Mouse (Mus musculus) gastrocnemius, adult 8-10 months (tissue): ENCODE results near the gene Scd2. TPM values are rescaled to one million over a fixed set of nuclear protein-coding genes. Genes with fewer than 3 reads are reported as not detected.
A peak's percentile ranks its signal among the peaks of the same experiment; 100 is the strongest.
"Not testable (repeated sequence)": the region's sequence is repeated elsewhere in the genome, so short reads cannot be mapped to it uniquely, and the experiment has no call there.

Experiments used
- DNase-seq, 2 experiments: peaks; one replicate each; pipeline ENCODE4 v3.0.0; 2022; ENCODE audit warnings: low spot score in 2 of 2
- total RNA-seq, 4 experiments: library from RNA; stranded (reverse); gene quantifications; 2 replicates each; pipeline ENCODE4 v1.2.4; 2022

Gene Scd2
- total RNA-seq, 4 experiments from 2014 or later: 3.7 to 7.8 (median 7.1) TPM

DNA sequence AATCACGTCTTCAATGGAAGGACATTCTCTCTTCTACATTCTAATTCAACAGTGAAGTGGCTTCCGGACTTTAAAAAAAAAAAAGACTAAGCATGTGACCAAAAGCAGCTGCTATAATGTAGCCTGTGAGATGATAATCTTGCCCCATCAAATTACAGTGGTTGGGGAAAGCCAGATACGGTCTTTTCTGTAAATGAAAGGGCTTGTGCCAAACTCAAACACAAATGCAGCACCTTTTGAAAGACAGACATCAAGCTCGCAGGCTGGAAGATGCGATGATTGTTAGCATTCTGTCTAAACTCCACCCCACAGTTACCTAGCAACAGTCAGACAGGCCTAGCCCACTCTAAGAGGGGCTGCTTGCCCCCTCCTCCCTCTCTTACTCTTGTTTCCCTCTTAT is 17.3 kb downstream of the Scd2 start:
- no peak for DNase-seq

DNA sequence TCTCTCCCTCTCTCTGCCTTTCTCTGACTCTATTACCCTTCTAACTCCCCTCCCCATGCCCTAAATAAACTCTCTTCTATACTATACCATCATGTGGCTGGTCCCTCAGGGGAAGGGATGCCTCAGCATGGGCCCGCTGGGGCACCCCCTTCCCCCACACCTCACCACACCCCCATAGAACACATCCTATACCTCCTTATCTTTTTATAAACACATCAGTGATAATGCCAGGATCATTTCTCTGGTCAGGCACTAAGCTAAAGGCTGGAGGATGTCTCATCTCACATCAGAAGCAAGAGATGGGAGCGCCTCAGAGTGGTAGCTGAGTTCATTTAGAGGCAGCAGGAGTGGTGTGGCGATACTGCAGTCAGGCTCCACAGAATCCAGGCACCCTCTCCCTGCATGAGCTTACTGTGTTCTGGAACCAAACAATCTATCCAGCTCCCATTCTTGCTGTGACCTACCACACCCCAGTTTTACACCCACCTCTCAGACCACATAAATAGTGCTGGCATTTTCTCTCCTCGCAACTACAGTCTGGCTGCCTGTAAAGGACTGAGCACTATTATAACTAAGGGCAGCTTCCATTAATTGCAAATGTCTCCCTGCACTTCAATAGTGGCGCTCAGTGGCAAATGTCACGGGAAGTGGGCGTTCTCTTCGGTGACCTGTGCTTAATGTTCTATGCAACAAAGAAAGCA is 18.0 kb downstream of the Scd2 start:
- no peak for DNase-seq

DNA sequence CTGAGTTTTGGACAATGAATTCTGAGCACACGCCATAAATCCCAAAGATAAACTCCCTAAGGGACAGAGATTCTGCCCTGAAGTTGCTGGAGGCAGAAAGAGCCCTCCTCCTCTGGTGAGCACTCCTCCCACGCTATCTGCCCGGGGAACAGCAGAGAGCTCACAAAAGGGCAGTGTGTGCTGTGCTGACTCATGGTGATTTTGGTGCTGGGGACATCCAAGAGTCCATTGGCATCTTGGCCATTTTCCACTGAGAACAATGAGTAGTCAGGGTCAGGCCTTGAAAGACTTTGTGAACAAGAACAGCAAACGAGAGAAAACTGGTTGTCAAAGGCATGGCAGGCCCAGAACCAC is 18.5 kb downstream of the Scd2 start:
- no peak for DNase-seq

DNA sequence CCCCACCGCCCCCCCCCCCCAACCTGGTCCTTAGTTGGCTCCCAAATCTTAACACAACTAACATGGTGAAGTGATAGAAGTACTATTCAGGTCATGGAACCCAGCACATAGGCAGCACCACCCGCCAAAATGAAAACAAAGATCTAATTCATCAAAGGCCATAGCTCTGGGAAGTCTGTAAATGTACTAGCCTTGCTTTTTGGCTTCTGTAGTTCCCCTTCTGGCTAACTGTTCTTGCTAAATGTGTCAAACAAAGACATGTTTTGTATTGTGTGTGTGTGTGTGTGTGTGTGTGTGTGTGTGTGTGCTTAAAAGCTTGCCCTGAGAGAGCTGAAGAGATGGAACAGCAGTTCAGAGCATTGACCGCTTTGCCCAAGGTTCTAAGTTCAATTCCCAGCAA is 19.6 kb downstream of the Scd2 start:
- no peak for DNase-seq

DNA sequence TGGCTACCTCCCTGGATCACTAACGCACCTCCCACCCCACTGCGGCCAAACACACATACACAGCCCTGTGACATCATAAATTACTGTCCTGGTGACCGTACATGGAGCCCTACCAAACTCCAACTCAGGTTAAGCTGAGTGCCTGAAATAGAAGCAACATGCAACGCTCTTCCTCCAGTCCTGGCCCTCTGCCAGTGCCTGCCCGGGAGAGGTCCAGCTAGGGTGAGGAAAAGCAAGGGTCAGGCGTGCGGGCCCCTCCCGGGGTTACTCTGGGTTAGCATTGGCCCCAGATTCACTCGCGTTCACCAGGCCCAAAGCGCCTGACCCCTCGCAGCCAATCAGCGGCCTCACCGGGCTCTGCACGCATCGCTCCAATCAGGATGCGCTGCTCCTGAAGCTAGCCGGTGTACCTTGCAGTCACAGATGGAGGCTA is 20.9 kb downstream of the Scd2 start:
- DNase-seq: peak; percentile 86 to 91

DNA sequence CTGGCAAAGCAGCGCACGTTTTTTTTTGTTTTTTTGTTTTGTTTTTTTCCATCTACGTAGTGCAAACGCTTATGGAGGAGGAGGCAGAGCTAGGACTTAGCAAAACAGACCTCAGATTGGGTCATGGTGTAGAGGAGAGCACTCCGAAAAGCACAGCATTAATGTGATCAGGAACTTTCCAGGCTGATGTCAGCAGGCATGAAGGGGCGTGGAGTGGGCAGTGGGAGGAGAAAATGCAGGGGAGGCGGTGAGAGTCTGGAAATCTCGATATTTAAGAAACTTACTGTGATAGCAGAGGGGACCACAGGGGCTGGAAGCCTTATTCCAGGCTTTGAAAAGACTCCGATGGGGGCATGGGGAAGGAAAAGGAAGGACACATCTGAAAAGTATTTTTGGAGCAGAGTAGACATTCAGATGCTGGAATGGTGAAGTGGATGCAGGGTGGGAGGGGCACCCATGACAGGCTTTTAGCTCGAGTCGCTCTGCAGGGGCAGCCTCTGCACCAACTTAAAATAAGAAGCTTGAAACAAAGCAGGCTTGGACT is 21.5 kb downstream of the Scd2 start:
- peak; percentile 26 to 31 for DNase-seq

DNA sequence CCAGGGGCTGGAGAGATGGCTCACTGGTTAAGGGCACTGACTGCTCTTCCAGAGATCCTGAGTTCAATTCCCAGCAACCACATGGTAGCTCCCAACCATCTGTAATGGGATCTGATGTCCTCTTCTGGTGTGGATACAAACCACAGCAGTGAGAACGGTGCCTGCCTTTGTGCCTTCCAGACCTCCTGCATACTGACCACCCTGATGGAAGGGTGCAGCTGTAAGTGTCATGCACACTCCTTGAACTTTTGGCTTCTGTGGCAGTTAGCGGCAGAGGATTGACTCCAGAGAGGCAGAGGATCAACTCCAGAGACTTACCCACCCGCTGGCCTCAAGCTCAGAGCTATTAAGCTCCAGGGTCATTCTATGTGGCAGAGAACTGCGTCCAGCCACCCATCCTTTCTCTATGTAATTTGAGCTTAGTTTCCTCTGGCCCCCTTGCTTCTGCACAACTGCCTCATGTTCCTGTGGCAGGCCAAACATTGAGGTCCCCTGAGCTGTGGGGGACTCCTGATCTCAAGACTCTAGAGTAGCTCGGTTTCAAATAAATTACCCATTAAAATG is 23.4 kb downstream of the Scd2 start:
- no peak for DNase-seq

DNA sequence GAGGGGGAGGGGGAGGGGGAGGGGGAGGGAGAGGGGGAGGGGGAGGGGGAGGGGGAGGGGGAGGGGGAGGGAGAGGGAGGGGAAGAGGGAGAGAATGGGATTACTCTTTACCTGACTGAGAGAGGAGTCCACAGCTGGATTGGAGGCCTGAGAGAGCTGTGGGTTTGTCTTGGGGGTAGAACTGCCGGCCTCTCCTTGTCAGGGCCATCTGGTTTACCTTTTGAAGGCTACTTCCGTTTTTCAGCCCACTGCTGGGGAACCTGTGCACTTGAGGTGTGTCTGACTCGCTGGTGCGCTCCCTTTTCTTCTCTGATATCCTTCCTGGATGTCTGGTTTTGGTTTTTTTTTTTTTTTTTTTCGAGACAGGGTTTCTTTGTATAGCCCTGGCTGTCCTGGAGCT is 23.9 kb downstream of the Scd2 start:
- DNase-seq: no peak

DNA sequence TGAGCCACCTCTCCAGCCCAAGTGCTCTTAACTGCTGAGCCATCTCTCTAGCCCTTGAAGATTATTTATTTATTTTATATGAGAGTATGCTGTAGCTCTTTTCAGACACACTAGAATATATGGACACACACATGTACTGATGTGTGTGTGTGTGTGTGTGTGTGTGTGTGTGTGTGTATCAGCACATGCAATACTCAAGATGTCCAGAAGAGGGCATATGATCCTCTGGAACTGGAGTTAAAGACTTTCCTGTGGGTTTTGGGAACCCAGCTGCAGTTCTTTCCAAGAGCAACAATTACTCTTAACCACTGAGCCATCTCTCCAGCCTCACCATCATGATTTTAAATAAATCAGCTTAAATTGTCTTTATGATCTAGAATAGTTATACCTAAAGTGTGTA is 25.1 kb downstream of the Scd2 start:
- DNase-seq: no peak

DNA sequence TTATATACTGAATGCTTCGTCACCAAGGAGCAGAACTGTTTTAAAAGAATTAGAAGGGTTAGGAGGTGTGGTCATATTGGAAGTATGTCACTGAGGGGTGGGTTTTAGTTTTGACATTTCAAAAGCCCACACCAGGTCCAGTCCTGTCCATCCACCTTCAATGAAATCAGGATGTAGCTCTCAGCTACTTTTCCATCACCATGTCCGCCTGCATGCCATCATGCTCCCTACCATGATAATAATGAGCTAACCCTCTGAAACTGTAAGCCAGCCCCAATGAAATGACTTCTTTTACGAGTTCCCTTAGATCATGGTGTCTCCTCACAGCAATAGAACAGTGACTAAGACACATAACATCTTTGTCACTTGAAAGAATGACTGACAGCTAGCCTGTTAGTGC is 26.8 kb downstream of the Scd2 start:
- DNase-seq: no peak

DNA sequence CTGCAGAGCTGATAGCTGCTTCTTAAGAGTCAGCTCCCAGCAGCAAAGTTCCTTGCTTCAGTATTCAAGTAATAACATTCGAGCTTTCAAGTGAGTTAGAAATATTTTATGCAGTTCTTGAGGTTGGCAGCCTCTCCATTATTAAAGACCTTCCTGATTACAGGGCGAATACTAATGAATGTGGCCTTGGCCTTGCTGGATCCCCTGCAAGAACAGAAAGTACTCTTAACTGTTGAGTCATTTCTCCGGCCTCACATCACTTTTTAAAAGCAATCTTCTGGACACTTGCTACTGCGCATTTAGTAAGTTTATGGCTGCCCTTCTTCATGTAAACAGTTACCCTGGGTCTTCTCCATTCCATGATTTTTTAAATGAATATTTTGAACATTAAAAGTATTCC is 27.7 kb downstream of the Scd2 start:
- DNase-seq: no peak

DNA sequence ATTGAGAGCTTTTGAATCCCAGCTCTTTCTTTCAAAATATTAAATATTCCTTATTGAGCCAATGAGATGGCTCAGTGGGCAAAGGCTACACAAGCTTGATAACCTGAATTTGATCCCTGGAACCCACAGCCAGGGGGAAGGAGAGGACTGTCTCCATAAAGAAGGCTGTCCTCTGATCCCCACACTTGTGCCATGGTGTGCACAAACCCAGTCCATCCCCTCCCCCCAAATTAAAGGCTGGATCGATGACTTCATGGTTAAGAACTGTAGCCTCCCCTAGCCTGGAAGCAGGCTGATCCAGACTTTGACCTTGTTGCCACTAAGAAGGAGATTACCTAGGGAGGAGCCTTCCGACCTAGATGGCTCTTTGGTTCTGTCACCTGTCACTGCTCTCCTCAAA is 28.2 kb downstream of the Scd2 start:
- no peak for DNase-seq

DNA sequence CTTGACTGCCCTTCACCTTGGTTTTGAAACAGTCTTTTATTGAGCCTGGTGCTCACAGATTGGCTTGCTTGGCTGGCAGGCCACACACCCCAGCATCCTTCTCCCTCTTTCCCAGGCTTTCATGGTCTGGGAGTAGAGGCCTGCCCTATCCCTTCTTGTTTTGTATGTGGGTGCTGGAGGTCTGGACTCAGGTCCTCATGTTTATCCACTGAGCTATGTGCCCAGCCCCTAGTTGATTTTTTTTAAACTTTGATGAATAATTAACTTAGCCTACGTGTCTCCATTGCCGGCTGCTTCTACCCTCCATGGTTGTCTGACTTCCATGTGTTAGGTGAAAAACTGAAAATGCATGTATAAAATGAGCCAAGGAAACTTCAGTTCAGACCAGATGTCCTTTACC is 36.1 kb downstream of the Scd2 start:
- no peak for DNase-seq

DNA sequence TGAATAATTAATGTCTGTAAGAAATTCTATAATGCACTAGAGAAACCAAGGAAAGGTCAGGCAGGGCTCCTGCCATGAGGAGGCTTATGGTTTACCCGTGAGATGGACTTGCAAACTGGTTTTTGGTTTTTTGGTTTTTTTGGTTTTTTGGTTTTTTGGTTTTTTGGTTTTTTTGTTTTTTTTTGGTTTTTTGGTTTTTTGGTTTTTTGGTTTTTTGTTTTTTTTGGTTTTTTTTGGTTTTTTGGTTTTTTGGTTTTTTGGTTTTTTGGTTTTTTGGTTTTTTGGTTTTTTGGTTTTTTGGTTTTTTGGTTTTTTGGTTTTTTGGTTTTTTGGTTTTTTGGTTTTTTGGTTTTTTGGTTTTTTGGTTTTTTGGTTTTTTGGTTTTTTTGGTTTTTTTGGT is 37.7 kb downstream of the Scd2 start:
- DNase-seq: not testable (repeated sequence)

DNA sequence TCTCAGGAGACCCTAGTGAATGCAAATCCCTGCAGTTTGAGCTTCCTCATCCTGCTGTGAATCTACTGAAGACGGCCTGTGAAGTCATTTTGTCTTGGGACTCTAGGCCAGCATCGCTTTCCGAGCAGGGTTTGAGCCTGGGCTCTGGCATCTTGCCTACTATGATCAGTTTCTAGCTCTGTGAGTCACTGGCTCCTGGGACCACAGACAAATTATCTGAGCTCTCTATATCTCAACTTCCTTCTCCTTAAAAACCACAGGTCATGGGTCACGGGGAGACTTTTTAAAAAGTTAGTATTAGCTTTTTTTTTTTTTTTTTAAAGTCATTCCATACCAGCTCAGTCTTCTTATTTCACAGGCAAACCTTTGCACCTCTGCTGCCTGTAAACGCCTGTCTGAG is 38.4 kb downstream of the Scd2 start:
- no peak for DNase-seq

DNA sequence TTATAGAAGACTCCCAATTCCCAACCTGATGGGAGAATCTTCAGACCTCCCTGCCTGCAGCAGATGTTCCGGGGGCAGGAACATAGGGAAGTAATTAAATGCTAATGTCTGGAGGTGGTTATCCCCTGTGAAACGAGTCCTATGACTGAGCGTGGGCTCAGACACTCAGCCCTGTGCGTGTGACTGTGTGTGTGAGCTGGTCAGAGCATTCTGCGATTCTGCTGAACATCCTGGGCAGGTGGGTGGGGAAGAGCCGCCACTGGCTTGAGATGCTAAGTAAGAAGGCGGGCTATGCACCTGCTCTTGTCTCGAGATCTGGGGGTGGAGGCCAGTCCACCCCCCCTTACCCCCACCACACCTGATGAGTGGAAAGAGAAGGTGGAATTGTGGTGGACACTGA is 38.9 kb downstream of the Scd2 start:
- DNase-seq: no peak

DNA sequence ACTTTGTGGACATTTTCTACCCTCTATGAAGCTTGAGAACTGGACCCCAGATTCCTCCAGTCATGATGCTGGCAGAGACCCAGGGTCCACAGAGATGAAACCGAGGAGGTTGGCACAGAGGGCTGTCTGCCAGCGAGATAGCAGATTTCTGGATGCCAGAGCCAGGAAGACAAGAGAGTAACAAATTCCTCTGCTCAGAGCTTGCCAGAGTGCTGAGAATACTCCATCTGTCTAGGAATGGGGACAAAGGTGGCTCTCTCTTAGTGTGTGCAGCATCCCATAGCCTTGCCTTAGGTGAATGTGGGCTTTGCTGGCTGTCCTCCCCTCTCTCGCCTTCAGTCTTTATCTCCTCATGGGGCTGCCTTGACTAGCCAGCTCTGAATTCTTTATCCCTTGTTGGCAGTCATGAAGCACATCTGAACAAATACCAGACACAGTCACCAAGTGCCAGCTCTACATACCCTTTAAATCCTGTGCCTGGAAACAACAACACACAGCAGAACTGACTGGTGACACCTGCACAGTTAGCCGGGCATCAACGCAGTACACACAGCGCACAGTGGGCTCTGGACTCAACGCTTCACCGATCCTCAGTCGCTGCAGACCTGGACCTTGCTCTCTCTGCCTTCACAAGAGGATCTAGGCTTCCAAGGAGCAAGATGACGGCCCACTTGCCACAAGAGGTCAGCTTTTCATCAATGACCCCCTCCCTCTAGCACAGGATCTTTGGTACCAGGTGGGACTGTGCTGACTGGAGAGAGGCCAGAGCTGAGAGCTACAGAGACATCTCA is 39.6 kb downstream of the Scd2 start, which contains the start of gene Scd4:
Gene Scd4 (plus strand): TSS at position 260 of the 791 bp plus-strand sequence.
- DNase-seq: no peak

DNA sequence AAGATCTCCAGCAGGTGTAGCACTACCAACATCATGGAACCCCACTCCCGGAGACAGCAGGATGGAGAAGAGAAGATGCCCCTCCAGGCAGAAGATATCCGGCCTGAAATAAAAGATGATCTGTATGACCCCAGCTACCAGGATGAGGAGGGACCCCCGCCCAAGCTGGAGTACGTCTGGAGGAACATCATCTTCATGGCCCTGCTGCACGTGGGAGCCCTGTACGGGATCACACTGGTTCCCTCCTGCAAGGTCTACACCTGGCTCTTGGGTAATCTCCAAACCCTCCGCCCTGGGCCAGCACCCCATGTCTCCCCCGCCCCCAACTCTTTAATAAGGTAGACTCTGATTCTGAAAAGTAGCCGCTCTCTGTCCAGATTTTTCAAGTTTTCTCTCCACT is 40.5 kb downstream of the Scd2 start:
- no peak for DNase-seq

DNA sequence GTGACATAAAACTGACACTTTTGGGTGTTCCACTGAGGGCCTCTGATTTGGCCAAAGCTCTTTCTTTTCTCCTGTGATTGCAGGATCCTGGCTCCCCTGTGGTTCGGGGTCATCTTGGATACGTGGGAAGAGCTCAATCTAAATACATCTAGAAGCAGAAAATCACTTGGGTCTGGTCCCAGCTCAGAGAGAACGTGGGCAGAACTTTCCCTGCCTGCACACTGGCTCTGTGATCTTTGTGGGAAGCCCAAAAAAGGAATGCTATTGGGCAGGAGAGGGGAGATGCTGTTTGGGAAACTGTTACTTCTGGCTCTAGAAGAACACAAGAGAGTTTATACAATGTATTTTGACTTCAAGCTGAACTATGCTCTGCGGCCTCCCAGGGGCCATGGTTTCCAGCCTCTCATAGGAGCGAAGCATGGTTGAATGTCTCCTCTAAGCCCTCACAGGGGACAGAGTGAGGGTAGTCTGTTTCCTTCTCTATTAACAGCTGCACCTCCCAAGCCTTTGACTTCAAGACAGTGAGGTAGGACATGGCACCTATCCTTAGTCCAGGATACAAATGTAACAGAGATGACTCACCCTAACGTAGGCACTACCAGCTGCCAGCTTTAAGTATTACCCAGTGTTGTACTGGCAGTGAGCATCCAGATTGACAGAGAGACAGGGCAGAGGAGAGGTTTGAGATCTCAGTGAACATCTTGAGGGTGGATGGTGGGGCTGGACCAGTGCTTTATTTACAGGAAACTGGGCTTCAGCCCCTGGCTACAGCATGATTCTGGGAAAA is 42.6 kb downstream of the Scd2 start:
- no peak for DNase-seq

DNA sequence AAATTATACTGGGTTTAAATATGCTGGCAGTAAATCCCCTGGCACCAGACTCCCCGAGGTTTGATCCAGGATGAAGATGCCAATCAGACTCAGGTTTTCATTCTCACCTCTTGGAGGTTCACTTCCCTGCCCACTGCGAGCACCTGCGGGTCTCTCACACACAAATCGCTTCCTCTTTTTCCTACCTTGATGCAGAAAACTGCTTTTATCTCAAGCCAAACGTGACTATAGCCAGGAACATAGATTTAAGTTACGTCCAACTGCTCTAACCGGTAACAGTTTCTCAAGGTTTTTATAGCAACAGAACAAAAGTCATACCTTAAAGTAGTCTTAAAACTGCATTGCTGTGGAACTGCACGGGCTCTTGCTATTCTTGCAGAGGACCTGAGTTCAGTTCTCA is 56.2 kb downstream of the Scd2 start:
- no peak for DNase-seq

DNA sequence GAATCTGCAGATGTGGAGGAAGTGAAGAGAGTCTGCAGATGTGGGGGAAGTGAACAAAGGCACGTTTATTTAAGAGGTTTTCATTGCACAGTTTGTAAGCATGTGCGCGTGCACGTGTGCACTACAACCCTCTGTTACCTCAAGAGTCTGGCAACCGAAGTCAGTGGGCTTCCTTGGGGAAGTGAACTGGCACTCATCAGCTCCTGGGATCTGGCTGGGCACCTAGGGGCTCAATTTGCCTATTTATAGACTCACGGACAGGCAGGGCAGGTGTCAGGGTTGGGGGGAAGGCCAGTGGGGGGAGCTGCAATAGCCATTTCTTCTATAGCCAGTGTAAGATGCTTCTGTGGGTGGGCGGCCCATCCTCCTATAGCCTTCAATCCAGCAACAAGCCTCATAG is 58.3 kb downstream of the Scd2 start:
- DNase-seq: no peak
